Mouse (Mus musculus) ES-Bruce4 (cell line): Measurements from ENCODE around the gene Sp3.

ENCODE experiments used
- CTCF ChIP-seq: IDR thresholded peaks from one replicate; pipeline ENCODE4 v1.8.1; 2011; ENCODE audit warnings: low read depth, low read length
- EP300 ChIP-seq: IDR thresholded peaks from 2 replicates; pipeline ENCODE4 v1.6.1; 2011; ENCODE audit warnings: low read depth, low read length; ENCODE audit not compliant: insufficient read depth
- POLR2A ChIP-seq: IDR thresholded peaks from one replicate; pipeline ENCODE4 v1.8.1; 2011; ENCODE audit warnings: low read length; ENCODE audit not compliant: insufficient read depth

DNA sequence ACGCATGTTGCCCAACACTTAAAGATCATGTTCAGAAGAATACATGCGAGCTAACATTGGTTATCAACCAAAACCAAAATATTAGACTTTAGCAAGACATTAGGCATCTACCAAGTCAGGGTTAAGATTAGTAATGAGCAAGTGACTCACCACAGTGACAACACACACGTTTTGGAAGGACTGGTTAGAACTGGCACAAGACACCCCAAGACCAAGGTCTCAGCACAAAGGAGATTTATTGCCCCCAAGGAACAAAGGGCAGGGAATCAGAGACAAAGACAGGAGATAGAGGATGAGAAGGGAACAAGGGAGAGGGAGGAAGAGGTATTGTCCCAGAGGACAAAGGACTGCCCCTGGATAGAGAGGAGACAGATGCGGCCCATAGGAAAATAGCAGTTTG, 71.2 kb downstream of the Sp3 start:
- TF ChIP-seq CTCF (no peak), POLR2A (no peak), EP300 (no peak)
